Mouse (Mus musculus) gastrocnemius, postnatal 14 days (tissue): ENCODE measurements around the gene Dusp10. TPM values are rescaled to one million over a fixed set of nuclear protein-coding genes. Genes with fewer than 3 reads are reported as not detected.
A peak's percentile ranks its signal among the peaks of the same experiment; 100 is the strongest.

Experiments used
- DNase-seq: peaks from one replicate; pipeline ENCODE4 v3.0.0; 2021; ENCODE audit warnings: mixed read lengths
- intact Hi-C: fragments of 180-260 bp; cut with DNase I; formaldehyde crosslinking; loops from one replicate; pipeline ENCODE4 v1.15.1; 2025; ENCODE audit warnings: low total_unique reads
- total RNA-seq, 2 experiments: library from RNA; stranded (reverse); gene quantifications; 2 replicates each; pipeline ENCODE4 v1.2.3; 2021

Gene Dusp10
- total RNA-seq, 2 experiments from 2014 or later, result 14.0 to 28.0 TPM

DNA sequence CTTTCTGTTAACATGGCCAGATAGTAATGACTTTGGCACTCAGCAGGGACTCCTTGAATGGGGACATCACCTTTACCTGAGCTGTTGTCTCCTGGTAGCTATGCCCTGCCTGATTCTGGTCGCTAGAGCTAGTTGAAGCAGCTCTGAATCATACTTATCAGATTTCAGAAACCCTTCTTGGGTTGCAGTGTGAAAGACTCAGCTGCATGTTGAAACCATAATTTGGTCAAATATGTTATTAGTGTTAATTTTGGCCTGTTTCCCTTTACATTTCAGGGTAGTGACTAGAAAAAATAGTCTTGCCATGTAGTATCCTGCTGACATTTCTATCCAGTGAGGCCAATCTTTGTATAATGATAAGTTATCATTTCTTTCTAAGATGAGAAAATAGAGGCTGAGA lies 38.2 kb downstream of the Dusp10 start:
- no peak for DNase-seq
- intact Hi-C loops, result no loop called here

DNA sequence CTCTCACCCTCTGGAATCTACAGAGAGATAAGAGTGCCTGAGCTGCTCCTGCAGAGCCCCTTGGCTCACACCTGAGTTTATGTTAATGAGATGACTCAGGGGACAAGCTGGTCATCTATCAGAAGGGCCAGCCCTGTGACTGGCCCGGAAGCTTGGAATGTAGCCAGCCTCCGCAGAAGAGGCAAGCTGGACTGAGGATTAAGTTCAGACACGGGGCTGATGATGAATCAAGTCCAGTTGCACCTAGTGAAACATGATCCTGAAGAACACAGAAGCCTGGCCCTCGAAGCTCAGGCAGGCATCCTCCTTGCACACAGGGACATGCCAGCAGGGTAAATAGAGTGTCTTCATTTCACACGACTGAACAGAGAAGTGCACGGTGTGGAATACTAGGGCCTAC lies 38.7 kb downstream of the Dusp10 start:
- DNase-seq, result peak; percentile 75
- intact Hi-C loops, result no loop called here

DNA sequence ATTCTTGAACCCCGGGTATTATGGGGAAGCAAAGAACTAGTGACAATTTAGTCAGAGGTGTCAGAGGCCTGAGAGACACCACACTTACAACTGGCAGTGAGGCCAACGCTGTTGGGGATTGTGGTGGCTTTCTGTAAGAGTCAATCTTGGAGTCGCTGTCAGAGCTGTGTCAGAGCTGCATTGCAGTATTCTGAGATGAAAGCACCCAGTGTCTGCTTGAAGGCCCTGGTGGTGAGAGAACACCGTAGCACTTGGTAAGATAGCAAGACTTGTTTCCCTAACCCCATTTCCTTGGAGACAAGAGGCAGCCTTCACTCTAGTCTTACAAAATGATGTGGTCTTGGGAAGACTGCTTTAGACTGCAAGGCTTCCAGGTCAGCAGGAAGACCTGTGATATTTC lies 39.2 kb downstream of the Dusp10 start:
- intact Hi-C loops, result no loop called here
- DNase-seq, result no peak

DNA sequence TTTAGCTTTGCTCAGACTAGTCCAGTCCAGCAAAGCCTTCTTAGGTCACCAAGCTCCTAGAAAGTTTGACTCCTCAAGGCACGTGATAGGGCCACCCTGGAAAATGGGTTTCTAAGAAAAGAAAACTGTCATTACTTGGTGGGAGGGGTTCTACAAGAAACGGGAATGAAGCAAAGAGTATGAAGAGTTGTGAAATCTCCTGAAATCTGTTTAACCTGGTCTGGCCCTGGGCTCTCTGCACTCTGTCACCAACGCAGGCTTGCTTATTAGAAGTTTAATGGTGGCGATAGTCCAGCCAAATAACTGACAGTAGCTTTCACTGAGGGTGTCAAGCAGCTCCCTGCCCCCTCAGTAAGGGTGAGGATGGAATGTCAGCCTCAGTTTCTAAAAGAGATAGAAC lies 40.0 kb downstream of the Dusp10 start:
- DNase-seq, result no peak
- intact Hi-C loops, result no loop called here

DNA sequence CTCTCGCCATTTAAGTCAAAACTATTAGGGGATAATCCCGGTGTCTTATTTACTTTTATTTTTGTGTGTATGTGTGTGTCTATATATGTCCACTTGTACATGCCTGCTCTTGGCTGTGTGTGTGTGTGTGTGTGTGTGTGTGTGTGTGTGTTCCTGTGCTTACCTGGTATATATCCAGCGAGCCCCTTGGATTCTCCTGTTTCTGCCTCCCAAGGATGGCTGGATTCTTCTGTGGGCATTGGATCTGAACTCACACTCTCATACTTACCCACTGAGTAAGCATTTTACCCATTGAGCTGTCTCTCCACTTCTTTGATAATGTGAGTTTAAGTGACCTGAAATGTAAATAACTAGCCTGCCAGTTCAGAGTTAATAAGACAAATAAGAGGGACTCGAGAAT lies 40.6 kb downstream of the Dusp10 start:
- DNase-seq, result no peak
- intact Hi-C loops, result no loop called here

DNA sequence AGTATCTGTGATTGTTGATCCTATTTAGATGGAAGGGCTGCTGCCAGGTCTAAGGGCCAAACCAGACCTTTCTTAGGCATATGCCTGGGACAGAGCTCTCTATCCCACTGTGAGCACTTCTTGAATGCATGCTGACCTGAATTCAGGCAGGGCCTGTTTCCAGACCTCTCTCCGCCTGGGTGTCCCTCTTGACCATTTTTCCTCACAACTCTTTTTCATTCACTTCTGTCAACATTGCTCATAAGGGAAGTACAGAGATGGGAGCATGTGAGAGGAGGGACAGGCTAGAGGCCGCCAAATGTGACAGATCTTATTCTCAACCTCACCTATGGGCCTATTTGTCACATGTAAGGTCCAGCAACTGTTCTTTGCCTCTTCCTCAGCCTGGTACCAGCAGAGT lies 41.1 kb downstream of the Dusp10 start:
- intact Hi-C loops, result no loop called here
- DNase-seq, result no peak

DNA sequence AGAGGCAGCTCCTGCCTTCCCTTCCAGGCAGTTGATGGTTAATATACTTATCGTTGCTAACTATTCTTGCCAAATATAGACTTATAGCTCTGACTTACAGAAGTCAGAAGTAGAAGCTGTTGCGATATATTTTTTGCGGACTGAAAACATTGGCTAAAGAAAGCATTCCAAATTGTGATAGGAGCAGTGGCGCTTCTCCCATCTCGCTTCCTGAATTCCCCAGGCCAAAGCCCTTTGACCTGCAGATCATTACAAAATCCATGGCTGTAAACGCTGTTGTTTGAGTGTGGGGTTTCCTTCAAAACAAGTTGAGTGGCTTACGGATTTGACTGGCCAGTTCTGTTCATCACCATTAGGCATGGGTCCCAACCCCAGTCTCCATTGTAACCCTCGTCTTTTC lies 45.1 kb downstream of the Dusp10 start:
- no peak for DNase-seq
- intact Hi-C loops, result no loop called here

DNA sequence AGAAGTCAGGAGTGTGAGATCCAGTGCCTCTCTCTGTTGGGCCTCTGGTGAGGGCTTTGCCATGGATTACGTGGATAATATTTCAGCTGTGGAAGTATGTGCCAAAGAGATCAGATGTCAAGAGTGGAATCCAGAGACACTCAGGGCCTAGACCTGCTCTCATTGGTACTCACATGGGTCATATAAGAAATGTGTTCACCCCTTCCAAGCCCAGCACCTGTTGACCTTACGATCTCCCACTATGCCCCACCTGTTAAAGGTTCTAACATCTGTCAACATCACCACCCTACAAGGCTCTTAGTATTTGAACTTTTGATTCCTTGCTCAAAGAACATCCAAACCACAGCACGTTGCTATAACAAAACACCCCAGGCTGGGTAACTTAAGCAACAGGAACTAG lies 46.7 kb downstream of the Dusp10 start:
- intact Hi-C loops, result no loop called here
- DNase-seq, result no peak

DNA sequence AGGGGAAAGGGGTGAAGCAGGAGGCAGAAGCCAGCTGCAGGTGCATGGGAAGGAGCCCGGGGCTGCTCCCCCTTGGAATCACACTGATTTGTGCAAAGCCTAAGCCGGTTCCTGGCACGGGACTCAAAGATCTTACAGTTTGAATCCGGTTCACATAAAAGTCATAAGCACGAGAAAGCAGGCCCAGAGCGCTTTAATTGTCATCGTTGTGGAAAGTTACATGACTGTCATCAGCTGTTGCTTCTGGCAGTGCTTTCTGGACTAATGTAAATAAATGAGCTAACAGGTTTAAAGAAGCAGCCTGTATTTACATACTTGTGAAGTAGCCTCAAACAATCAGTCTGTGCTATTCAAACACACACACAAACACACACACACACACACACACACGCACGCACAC lies 47.3 kb downstream of the Dusp10 start:
- intact Hi-C loops, result no loop called here

DNA sequence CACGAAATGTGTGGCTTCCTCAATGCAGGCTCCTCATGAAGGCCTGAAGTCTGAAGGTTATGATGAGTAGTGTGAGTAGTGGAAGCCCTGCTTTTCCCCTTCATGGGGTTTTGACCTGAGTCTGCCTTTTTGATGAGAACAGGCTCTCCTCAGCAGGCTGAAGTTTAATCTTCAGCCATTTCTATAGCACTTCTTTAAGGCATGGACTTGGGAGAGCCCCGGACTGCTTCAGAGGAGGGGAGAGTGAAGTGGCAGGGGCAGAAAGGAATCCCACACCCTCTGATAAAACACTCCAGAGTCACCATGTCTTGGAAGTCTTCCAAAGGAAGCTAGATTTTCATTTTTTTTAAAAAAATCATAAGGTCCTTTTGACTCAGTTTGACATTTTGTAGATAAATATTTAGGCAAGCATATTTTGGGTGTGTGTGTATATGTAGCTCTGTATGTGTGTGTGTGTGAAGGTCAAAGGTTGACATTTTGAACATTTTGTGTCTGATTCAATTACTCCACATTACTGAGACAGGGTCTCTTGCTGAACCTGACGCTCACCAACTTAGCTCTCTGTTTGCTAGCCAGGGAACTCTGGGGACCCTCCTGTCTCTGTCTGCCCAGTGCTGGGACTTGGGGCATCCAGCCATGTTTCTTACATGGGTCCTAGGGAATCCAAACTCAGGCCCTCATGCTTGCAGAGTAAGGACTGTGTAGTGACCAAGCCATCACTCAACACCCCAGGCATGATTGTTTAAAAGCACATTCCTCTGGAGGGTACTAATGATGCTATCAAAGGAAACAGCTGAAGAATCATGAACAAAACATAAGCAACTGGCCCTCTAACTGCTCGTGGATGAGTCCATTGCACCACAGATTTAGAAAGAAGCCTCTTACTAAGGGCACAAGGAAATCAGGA lies 48.0 kb downstream of the Dusp10 start:
- DNase-seq, result no peak
- intact Hi-C loops, result no loop called here

More for the DNA sequence above, 47.3 kb downstream of the Dusp10 start:
- DNase-seq, result no peak

DNA sequence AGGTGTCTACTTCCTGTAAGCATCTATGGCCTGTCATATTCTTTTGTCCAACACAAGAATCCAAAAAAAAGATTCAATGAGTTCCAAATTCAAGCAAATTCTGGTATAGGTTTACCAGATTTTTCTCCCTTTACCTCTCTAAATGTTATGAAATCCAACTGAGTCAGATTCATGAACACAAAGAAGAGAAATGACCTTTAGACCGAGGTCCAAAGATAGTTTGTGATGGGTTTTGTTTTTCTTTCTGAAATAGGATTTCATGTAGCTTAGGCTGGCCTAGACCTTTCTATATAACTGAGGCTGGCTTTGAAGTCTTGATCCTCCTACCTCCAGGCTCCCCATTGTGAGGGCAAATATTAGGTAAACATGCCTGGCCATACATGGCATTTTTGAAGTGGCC lies 48.8 kb downstream of the Dusp10 start:
- intact Hi-C loops, result no loop called here
- DNase-seq, result no peak

DNA sequence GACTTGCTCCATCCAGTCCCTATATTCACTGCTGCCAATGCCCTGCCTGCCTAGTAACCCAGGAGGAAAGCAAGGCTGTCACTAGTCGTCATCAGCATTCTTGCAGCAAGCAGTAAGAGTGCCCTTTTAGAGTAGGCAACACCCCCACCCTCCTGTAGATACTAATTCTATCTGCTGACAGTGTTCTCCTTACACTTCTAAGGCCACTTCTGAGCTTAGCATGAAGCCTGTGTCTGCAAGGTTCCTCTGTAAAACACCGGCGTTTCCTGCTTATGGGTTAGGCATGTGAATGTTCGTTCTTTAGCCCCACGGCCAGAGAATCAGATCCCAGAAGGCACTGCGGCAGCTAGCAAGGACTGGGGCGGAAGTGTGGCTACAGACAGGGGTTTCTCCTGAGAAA lies 51.2 kb downstream of the Dusp10 start:
- intact Hi-C loops, result no loop called here
- no peak for DNase-seq

DNA sequence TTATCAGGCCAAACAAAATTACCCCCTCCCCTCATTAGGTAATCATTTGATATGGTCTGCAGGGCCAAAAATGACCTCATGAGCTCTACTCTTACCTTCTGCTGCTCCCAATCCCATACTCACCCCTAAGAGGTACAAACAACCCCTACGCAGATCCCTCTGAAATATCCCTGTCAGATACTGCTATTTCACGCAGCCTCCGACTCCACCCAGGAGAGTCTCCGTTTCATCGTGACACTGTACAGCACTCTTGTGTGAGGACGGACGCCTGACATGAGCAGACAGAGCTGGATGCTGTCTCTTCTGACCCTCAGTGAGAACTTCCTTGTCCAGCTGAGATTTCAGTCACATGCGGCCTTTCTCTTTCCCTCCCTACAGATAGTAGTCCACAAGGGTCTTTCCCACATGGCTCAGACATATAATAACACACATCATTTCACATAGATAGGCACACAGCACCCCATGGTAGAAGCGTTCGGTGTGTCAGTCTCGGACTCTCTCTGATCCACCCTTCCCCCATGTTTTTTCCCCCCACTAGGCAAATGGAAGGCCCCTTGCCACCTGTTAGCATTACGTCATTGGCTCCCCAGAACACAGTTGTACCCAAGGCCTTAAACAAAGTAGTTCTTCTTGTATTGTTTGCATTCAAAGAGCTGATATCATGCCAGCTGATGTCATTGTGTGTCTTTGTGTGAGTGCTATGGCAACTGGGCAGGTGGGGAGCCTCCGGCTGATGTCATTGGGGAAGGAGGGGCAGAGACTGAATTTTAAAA lies 52.7 kb downstream of the Dusp10 start:
- intact Hi-C loops, result no loop called here
- DNase-seq, result no peak

DNA sequence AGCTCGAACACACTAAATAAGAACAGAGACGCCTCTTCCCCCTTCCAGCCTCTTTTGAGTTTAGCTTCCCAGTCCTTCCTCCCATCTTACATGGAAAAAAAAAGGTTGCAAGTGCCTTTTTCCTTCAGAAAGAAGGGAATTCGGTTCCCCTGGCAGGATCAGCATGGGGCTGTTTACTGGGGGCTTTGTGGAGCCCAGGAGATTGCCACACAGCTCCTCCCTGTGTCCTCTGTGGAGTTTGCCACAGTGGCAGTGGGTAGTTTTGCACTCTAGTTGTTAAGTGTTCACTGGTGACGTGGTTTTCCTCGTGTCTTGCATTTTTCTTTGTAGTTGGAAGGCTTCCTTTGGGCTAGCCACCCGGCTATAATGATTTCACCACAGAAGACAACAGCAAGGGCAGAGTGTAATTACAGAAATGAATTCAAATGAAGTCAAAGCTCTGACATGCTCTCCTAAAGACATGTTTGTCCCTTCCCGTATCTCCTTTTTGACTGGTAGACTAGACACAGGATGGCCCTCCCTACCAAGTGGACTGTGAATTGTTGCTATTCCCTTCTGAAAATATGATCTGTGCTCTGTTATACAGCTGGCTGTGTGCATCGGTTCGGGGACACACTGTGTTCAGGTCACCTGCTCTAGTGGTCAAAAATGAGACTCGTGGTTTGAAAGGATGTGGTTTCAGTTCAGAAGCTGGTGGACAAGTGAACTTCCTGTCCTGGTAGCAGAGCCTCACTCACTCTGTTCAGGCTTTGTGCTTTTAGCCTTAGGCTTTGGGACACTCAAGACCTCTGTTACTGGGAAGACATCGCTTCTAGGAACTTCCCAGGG lies 53.6 kb downstream of the Dusp10 start:
- no peak for DNase-seq
- intact Hi-C loops, result no loop called here

DNA sequence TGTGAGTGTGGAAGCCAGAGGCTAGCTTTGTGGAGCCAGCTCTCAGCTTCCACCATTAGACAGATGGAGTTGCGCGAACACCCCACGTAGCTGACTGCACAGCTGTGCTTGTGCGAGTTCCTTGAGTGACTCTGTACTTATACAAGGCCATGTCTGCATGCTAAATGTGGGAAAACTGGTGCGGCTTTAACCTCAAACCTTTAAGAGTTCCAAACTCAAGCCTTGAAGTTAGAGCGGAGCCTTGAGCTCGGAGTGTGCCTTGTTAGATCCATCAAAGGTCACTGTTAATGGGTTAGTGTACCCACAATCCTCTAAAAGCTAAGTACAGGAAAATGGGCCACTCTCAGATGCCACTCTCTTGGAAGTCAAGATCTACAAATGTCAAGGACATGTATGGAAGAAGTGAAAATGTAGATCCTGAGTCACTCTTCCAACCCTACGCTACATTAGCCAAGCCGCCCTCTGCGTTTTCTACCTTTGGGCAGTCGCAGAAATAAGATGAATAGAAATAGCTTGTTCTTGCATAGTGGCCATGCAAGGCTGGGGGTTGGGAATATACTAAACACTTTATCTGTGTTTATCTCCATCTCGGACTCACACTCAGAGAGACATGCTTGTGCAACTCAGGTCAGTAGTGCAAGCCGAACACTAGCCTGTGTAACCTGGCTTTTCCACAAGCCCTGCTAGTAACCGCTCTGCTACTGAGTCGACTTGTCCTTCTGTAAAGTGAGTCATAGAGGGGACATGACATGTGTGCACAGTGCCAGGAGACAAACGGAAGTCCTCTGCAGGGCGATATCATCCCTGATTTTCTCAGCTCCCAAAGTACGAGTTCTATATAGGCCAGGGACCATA lies 54.8 kb downstream of the Dusp10 start:
- no peak for DNase-seq
- intact Hi-C loops, result no loop called here

DNA sequence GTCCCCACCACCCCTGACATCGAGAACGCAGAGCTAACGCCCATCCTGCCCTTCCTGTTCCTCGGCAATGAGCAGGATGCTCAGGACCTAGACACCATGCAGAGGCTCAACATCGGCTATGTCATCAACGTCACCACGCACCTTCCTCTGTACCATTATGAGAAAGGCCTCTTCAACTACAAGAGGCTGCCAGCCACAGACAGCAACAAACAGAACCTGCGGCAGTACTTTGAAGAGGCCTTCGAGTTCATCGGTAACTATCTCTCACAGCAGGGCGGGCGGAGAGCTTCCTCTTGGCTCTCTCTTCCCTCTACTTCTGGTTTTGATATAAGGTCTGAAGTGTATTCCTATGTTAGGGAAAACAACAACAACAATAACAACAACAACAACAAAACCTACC lies 55.9 kb downstream of the Dusp10 start:
- intact Hi-C loops, result no loop called here
- no peak for DNase-seq

DNA sequence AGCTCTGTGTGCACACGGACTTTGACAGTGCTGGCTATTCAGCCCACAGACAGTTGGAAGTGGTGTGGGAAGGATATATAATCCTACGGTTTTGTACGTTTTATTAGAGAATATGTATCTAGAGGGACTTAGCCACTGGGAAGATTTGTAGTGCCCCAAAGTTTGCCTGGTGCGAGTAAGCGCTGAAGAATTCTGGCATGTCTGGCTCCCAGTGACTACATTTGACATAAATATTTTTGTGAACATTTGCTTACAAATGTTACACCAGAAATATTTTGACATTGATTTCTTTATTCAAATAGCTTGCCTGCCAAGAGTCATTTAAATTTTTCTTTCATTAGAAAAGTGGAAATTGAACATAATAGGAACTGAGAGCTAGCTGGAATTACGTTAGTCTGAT lies 63.0 kb downstream of the Dusp10 start:
- intact Hi-C loops, result no loop called here
- DNase-seq, result no peak

DNA sequence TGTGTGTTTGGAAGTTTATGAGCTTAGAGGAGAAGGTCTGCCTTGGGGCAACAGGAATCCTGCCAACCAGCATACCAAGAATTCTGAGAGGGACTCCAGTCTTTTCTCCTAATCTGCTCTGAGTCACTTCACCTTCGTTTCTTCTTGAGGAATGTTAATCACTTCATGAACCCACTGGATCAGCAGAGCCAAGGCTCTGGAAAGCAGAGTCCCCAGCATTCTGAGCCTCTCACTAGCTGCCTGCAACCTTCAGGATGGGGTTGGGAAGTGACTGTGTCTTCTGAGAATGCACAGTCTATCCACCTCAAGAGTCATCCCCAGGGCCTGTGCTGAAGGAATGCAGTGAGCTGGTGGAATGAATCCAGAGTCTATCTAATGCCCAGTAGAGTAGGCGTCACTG lies 63.7 kb downstream of the Dusp10 start:
- DNase-seq, result no peak
- intact Hi-C loops, result no loop called here

DNA sequence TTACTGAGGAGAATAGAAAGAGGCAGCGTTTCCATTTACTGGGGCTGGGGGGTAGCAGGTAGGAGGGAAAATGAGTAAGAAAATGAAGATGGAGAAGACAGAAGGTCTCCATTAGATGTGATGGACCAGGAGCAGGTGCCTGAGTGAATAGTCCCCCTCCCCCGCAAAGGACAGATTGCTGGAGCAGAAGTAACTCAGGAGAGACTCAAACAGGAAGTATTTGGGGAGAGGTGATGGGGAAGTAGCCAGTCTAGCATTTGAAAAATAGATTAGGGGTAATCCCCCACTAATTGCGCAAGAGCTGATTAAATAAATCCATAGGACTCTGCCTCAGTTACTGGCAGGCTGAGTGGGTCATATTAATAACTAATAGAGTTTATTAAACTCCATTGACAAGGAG lies 66.2 kb downstream of the Dusp10 start:
- intact Hi-C loops, result no loop called here
- DNase-seq, result no peak
